Mouse (Mus musculus): ENCODE measurements at regions not wholly inside any gene's neighbourhood (a gene's known extent, or its start where the extent isn't known, plus 50 kb on each side); places are given as distances from the start of the nearest gene placed in this dataset.

- TF ChIP-seq GATA1 (IDR thresholded peaks at IDR 0.05; ENCODE audit: borderline replicate concordance, low read length) (no peak), FLI1 (IDR thresholded peaks at IDR 0.05; ENCODE audit: low read length) (no peak)
Measured at GRCm38 (mm10) chr8:12340946-12341345, 54.1 kb upstream of the Sox1 start.
